In genomic region chr6:39345430-39345829, GRCm38 (mm10) we compare ENCODE assay signal across 22 mouse cellular contexts. TPM values are rescaled to one million over a fixed set of nuclear protein-coding genes. Genes with fewer than 3 reads are reported as not detected.
DNase-seq lines count a peak whose midpoint lies in the region; ATAC-seq lines count a peak whose summit lies in the region.
"Had no signal": no experiment of that assay in that cellular context is flagged by ENCODE, and none has a peak within 500 bp of the region (broad histone marks: within the 10 kb centered on the region; RNA-seq: fewer than 3 reads in every experiment).

No protein-coding gene starts in this region.

- H3K27me3 ChIP-seq in midbrain, embryonic 11.5 days (ENCODE audit: control insufficient read depth, insufficient read depth, low read length): no peaks in the 10 kb centered on the region
- no peaks in the 10 kb centered on the region for H3K27me3 ChIP-seq in midbrain, embryonic 15.5 days (replicated peaks)
- H3K27me3 ChIP-seq in forebrain, embryonic 15.5 days: no peaks in the 10 kb centered on the region
- no peaks in the 10 kb centered on the region for H3K27me3 ChIP-seq in midbrain, embryonic 14.5 days (ENCODE audit: control insufficient read depth, insufficient read depth, low read length)
- H3K27me3 ChIP-seq: embryonic facial prominence, embryonic 12.5 days; heart, embryonic 12.5 days; liver, embryonic 12.5 days had no signal

- peaks cover 40% of the 10 kb centered on the region for H3K4me1 ChIP-seq in midbrain, embryonic 11.5 days (ENCODE audit: control insufficient read depth, insufficient read depth, low read length)
- H3K4me1 ChIP-seq in midbrain, embryonic 15.5 days: peaks cover 25% of the 10 kb centered on the region
- peaks cover 20% of the 10 kb centered on the region for H3K4me1 ChIP-seq in forebrain, embryonic 15.5 days
- peaks cover 28% of the 10 kb centered on the region; the same call in 1 of the 2 replicates for H3K4me1 ChIP-seq in midbrain, embryonic 14.5 days (ENCODE audit: control insufficient read depth, insufficient read depth, low read length)
- H3K4me1 ChIP-seq: liver, embryonic 12.5 days had no signal

- H3K36me3 ChIP-seq in midbrain, embryonic 11.5 days (ENCODE audit: control insufficient read depth, insufficient read depth, low read length): peaks cover 11% of the 10 kb centered on the region; the same call in 1 of the 2 replicates
- peaks cover 8% of the 10 kb centered on the region for H3K36me3 ChIP-seq in midbrain, embryonic 15.5 days (replicated peaks)
- peaks cover 33% of the 10 kb centered on the region for H3K36me3 ChIP-seq in forebrain, embryonic 15.5 days
- peaks cover 43% of the 10 kb centered on the region for H3K36me3 ChIP-seq in midbrain, embryonic 14.5 days (ENCODE audit: control insufficient read depth, insufficient read depth, low read length)

- WGBS in midbrain, embryonic 11.5 days: 17% methylated on average over 7 of the region's 7 CpGs
- 16% methylated on average over 7 of the region's 7 CpGs for WGBS in midbrain, embryonic 15.5 days
- WGBS in forebrain, embryonic 15.5 days: 13% methylated on average over 7 of the region's 7 CpGs
- 11% methylated on average over 7 of the region's 7 CpGs for WGBS in midbrain, embryonic 14.5 days

- peak; percentile 20; the same call in 1 of the 2 replicates for ATAC-seq in midbrain, embryonic 11.5 days (ENCODE audit: low FRiP score)
- ATAC-seq in midbrain, embryonic 15.5 days (replicated peaks): no peak
- ATAC-seq in forebrain, embryonic 15.5 days (replicated peaks): 0 out of 2 replicates have a peak, but pooled peaks have one; percentile 24
- no peak for ATAC-seq in midbrain, embryonic 14.5 days (ENCODE audit: low FRiP score, low TSS enrichment)
- ATAC-seq: liver, embryonic 12.5 days had no signal

- no peaks in the 10 kb centered on the region for H3K9me3 ChIP-seq in midbrain, embryonic 11.5 days (ENCODE audit: control insufficient read depth, low read length)
- H3K9me3 ChIP-seq in midbrain, embryonic 15.5 days: no peaks in the 10 kb centered on the region
- no peaks in the 10 kb centered on the region for H3K9me3 ChIP-seq in forebrain, embryonic 15.5 days
- no peaks in the 10 kb centered on the region for H3K9me3 ChIP-seq in midbrain, embryonic 14.5 days (ENCODE audit: control insufficient read depth, low read length)
- H3K9me3 ChIP-seq: embryonic facial prominence, embryonic 12.5 days; heart, embryonic 12.5 days; limb, embryonic 10.5 days; liver, embryonic 12.5 days had no signal

- peak; percentile 90 for DNase-seq in midbrain, embryonic 11.5 days (ENCODE audit: low spot score, missing footprints)
- peak; percentile 39 for DNase-seq in embryo, embryonic 9.5 days (ENCODE audit: extremely low spot score)
- peak; percentile 25 for DNase-seq in midbrain, embryonic 14.5 days
- no peak for DNase-seq in adrenal gland, postnatal 4 days (ENCODE audit: low spot score in 2 of 2)
- no peak for DNase-seq in lung, postnatal 14 days
- DNase-seq: adrenal gland, postnatal 36 days; cerebellum, postnatal 10 days; gastrocnemius, adult 2 months; heart, postnatal 36 days; kidney, adult 11 months; lung, embryonic 14.5 days; right cerebral cortex, postnatal 25 days; thymus, postnatal 25 days had no signal

- H3K4me3 ChIP-seq in midbrain, embryonic 11.5 days (ENCODE audit: low read depth, low read length): no peak overlapping the region
- H3K4me3 ChIP-seq in midbrain, embryonic 15.5 days: no peak overlapping the region
- no peak overlapping the region for H3K4me3 ChIP-seq in forebrain, embryonic 15.5 days
- no peak overlapping the region for H3K4me3 ChIP-seq in midbrain, embryonic 14.5 days (replicated peaks; ENCODE audit: low read depth, low read length)
- H3K4me3 ChIP-seq: embryonic facial prominence, embryonic 12.5 days; gastrocnemius, adult 2 months; heart, embryonic 12.5 days; left cerebral cortex, adult 2 months; limb, embryonic 10.5 days; liver, embryonic 12.5 days had no signal

- H3K4me2 ChIP-seq in midbrain, embryonic 11.5 days: no peak overlapping the region
- H3K4me2 ChIP-seq in midbrain, embryonic 15.5 days: no peak overlapping the region
- H3K4me2 ChIP-seq in forebrain, embryonic 15.5 days (replicated peaks): no peak overlapping the region
- no peak overlapping the region for H3K4me2 ChIP-seq in midbrain, embryonic 14.5 days (ENCODE audit: low read length)
- H3K4me2 ChIP-seq: embryonic facial prominence, embryonic 12.5 days; heart, embryonic 12.5 days; liver, embryonic 12.5 days; lung, embryonic 14.5 days had no signal

- peak overlapping the region; percentile 47 for H3K27ac ChIP-seq in midbrain, embryonic 11.5 days (ENCODE audit: low read depth, low read length)
- H3K27ac ChIP-seq in midbrain, embryonic 15.5 days: no peak overlapping the region
- no peak overlapping the region for H3K27ac ChIP-seq in forebrain, embryonic 15.5 days (replicated peaks)
- H3K27ac ChIP-seq in midbrain, embryonic 14.5 days (replicated peaks; ENCODE audit: low read depth, low read length): no peak overlapping the region
- H3K27ac ChIP-seq: embryonic facial prominence, embryonic 12.5 days; gastrocnemius, adult 2 months; kidney, postnatal 0 days; left cerebral cortex, adult 2 months; liver, embryonic 12.5 days had no signal

- H3K9ac ChIP-seq in midbrain, embryonic 11.5 days (ENCODE audit: low read length): peak overlapping the region; percentile 42
- no peak overlapping the region for H3K9ac ChIP-seq in midbrain, embryonic 15.5 days
- H3K9ac ChIP-seq in forebrain, embryonic 15.5 days (replicated peaks): no peak overlapping the region
- no peak overlapping the region for H3K9ac ChIP-seq in midbrain, embryonic 14.5 days (replicated peaks; ENCODE audit: low read length)
- H3K9ac ChIP-seq: embryonic facial prominence, embryonic 12.5 days; heart, embryonic 12.5 days; liver, embryonic 12.5 days; lung, embryonic 14.5 days had no signal

RNA-seq across cellular contexts. Expression of gene Slc37a3, which starts 32.0 kb away (rescaled TPM):
- 43.6 and 50.7 TPM in 2 replicates for polyA plus RNA-seq in midbrain, embryonic 11.5 days (2014; fragmentation: Nextera tagmentation; extraction: Ambion mirVana)
- 62.8 and 65.8 TPM in 2 replicates for polyA plus RNA-seq in midbrain, embryonic 15.5 days (2015; fragmentation: Nextera tagmentation; extraction: Ambion mirVana)
- polyA plus RNA-seq in forebrain, embryonic 15.5 days (2015; fragmentation: Nextera tagmentation; extraction: Ambion mirVana): 60.4 and 69.5 TPM in 2 replicates
- polyA plus RNA-seq in midbrain, embryonic 14.5 days (2014; fragmentation: Nextera tagmentation; extraction: Ambion mirVana): 58.4 and 69.3 TPM in 2 replicates
- total RNA-seq in adrenal gland, postnatal 4 days (2021): 10 to 100 TPM; 44.4 to 58.7 TPM

RNA-seq across cellular contexts. Expression of gene Rab19, which starts 35.5 kb away (rescaled TPM):
- 0.23 and 0.30 TPM in 2 replicates for polyA plus RNA-seq in midbrain, embryonic 11.5 days (2014; fragmentation: Nextera tagmentation; extraction: Ambion mirVana)
- polyA plus RNA-seq in midbrain, embryonic 15.5 days (2015; fragmentation: Nextera tagmentation; extraction: Ambion mirVana): 0.31 and 0.36 TPM in 2 replicates
- polyA plus RNA-seq in forebrain, embryonic 15.5 days (2015; fragmentation: Nextera tagmentation; extraction: Ambion mirVana): 0.15 and 0.20 TPM in 2 replicates
- 0.17 TPM in 1 of 2 replicates, not detected in the other for polyA plus RNA-seq in midbrain, embryonic 14.5 days (2014; fragmentation: Nextera tagmentation; extraction: Ambion mirVana)
- 1 to 10 TPM; 2.4 TPM for total RNA-seq in adrenal gland, postnatal 4 days (2021)
- total RNA-seq: layer of hippocampus, adult 8-10 months; left cerebral cortex, adult 2 months had no signal

Comparison
In these comparisons a context has a peak if more than half of its experiments do, and no peak if none do; other contexts are left out.
1. ATAC-seq: peak in midbrain, embryonic 11.5 days (single experiment) and forebrain, embryonic 15.5 days (single experiment); none in midbrain, embryonic 15.5 days (single experiment) and midbrain, embryonic 14.5 days (single experiment).
2. DNase-seq: peak in midbrain, embryonic 11.5 days (single experiment), embryo, embryonic 9.5 days (single experiment) and midbrain, embryonic 14.5 days (single experiment); none in adrenal gland, postnatal 4 days (0 of 2) and lung, postnatal 14 days (single experiment).